Mouse (Mus musculus): ENCODE measurements at regions not wholly inside any gene's neighbourhood (a gene's known extent, or its start where the extent isn't known, plus 50 kb on each side); places are given as distances from the start of the nearest gene placed in this dataset.

- DNase-seq, result peak; percentile 66 to 67
Observed at GRCm38 (mm10) chr14:100457870-100458726, 173.6 kb upstream of the Klf12 start.

GRCm38 (mm10) chr14:100446130-100446529 is 161.7 kb upstream of the Klf12 start:
- DNase-seq, result no peak

- DNase-seq, result no peak
Observed at GRCm38 (mm10) chr14:100444848-100445247, 160.4 kb upstream of the Klf12 start.

- DNase-seq, result no peak
Observed at GRCm38 (mm10) chr14:100444099-100444498, 159.6 kb upstream of the Klf12 start.

DNA sequence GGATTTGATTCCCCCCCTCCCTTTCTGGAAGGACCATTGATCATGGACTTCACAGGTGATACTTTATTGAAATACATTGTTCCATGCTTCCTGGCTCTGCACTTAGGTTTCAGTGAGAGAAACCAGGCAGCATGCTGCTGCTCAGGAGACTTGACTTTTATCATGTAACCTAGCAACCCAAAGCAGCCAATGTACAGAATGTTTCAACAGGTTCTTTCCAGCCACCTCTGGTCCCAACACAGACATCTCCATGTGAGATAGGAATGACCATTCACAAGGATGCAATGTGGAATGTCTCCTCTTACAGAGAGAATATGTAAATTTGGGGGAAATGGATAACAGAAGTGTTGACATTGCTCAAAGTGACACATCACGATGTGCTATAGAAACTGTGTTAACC is 153.1 kb upstream of the Klf12 start:
- DNase-seq, result no peak

DNA sequence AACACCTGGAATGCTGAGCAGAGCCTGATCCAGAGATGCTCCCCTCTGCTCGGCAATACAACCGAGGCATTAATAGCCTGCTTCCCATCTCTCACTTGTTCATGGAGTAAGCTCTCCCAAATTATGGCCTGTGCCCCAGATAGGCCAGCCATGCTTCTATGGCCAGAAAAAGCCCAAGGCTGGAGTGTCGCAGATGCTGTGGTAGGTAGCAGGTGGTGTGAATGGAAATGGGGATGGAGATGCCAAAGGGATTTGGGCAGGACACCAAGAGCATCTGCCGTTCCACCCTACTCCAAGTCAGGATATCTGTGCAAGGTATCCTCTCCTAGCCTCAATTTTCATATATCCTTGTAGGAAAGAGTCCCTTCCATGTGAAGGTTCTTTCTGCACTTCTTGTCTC is 145.2 kb upstream of the Klf12 start:
- no peak for DNase-seq

GRCm38 (mm10) chr14:100426399-100426798 is 141.9 kb upstream of the Klf12 start:
- no peak for DNase-seq

GRCm38 (mm10) chr14:100423790-100424189 is 139.3 kb upstream of the Klf12 start:
- DNase-seq, result no peak

GRCm38 (mm10) chr14:100421666-100422065 is 137.2 kb upstream of the Klf12 start:
- DNase-seq, result peak; percentile 42 to 58

GRCm38 (mm10) chr14:100415099-100415498 is 130.6 kb upstream of the Klf12 start:
- DNase-seq, result no peak

GRCm38 (mm10) chr14:100412211-100412610 is 127.7 kb upstream of the Klf12 start:
- DNase-seq, result no peak

GRCm38 (mm10) chr14:100397191-100397590 is 112.7 kb upstream of the Klf12 start:
- DNase-seq, result no peak

DNA sequence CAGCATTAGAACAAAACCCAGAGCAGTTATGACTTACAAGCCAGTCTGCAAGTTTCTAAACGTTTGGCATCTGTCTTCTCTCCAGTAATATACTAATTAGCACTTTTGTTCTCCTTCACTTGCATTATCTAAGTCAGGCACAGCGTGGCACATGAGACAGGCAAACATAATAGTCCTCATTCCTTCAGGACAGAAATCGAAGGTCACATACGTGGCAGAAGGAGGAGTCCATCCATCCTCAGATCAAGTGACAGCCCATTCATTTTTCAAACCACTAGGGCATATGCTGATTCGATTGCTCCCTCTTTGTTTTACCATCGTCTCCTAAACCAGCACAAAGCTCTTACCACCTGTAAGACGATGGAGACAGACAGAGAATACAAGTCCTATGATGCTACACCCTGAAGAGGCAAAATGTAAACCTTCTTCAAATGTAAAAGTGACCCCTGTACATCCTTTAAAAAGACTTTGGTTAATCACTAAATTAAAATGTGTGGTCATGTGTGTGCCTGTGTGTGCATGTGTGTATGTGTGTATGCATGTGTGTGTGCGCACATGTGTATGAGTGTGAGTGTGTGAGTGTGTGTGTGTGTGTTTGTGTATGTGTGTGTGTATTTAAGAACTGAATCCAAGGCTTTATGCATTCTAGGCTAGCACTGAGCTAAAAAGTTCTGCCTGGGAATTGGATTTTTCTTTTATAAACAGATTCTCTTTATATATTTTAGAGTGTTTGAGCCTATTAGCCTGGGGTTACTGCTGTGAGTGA is 90.9 kb upstream of the Klf12 start:
- no peak for DNase-seq

- no peak for DNase-seq
Observed at GRCm38 (mm10) chr14:100374494-100375217, 90.2 kb upstream of the Klf12 start.

DNA sequence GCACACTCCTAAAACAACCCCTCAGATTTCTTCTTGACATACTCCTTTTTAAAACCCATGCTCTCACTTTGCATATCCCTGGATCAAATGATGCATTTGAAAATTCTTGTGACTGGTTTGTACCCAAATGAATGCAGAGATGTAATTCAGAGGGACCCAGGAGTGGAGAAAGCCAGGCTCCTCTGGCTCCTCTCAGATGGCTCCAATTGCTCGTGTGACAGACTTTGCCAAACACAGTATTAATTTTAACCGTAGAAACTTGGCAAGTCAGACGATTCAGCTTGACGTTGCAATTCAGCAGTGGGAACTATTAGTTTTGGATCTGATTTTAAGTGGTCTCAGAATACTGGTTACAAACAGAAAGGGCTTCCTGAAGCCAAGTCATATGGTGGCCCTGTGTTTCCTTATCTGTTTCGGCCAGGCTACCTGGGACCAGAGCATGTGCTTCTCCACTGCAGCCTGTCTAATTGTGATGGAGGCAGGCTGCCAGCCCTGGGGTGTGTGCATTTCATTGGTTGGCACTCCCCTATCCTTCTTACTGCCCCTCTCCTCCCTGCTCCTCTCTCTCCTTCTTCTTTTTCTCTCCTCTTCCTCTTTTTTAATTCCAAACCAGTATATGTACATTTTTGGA is 81.9 kb upstream of the Klf12 start:
- DNase-seq, result no peak

GRCm38 (mm10) chr14:100362786-100363185 is 78.3 kb upstream of the Klf12 start:
- peak; percentile 36 to 57 for DNase-seq

- no peak for DNase-seq
Observed at GRCm38 (mm10) chr14:100361346-100362029, 77.0 kb upstream of the Klf12 start.

DNA sequence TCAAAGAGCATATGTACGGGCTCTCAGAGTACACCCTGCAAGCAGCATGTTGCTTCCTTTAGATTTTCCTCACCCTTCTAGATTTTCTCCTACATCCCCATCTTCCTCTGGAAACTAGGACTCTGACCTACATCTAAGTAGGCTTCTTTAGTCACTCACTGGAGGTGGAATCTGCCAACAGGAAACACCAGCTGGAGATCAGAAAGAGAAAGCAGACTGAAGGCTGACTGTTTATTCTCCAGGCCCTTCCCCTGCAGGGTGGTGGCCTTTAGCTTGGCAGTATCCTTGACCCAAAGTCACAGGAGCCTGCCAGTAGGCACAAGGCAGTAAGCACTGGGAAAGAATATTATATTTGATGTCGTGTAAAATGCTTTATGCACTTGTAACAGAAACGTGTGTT is 75.4 kb upstream of the Klf12 start:
- DNase-seq, result no peak

GRCm38 (mm10) chr14:100357131-100357530 is 72.7 kb upstream of the Klf12 start:
- no peak for DNase-seq

GRCm38 (mm10) chr14:100353508-100353907 is 69.0 kb upstream of the Klf12 start:
- DNase-seq, result no peak

DNA sequence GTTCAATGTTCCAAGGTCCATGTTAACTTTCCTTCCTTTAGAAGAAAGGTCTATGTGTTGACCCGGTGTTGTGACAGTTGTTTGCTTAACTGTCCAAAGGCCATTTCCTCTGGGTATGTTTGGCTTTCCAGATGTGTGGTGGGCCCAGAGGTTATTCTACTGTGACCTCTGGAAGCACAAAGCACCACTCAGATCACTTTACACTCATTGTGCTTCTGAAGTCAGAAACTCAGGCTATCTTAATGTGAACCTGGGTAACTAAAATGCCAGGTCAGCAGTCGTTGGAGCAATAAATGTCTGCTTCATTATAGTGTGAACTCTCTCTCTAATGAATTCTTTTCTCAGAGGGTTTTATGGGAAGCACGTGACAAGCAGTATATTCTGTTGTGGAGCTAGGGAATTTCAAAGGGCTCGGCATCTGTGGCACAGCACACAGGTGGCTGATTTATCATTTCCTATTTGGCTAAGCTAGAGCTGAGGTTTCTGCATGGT is 68.5 kb upstream of the Klf12 start:
- DNase-seq, result no peak

DNA sequence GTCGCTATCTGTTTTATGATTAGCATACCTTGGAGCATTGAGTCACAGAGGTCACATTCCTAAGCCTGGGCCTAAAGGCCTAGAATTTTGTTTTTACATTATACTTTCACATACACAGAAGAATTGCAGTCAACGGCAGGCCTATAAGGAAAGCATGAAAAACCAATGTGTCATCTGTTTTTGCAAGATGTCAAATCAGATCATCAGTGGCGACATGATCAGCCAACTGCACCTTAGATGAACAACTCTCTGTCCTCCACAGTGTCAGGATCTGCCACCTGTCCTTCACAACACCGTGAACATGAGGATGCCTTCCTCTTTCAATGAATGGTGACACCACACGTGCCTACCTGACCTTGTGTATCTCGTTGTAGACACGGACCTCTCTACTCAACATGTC is 66.5 kb upstream of the Klf12 start:
- DNase-seq, result no peak

Measured in kidney, postnatal 25 days (tissue).